Mouse (Mus musculus) heart, adult 18-20 months (tissue): ENCODE data around the gene Arhgef12. TPM values are rescaled to one million over a fixed set of nuclear protein-coding genes. Genes with fewer than 3 reads are reported as not detected.
"Not testable (repeated sequence)": the region's sequence is repeated elsewhere in the genome, so short reads cannot be mapped to it uniquely, and the experiment has no call there.

Experiments used
- DNase-seq, 2 experiments: peaks; one replicate each; pipeline ENCODE4 v3.0.0; 2021 to 2022; ENCODE audit warnings: mixed read lengths in 1 of 2
- long read RNA-seq, 2 experiments: library from polyadenylated mRNA; stranded (forward); transcript quantifications; one replicate each; pipeline ENCODE4 v2.0.0; 2021
- total RNA-seq, 2 experiments: library from RNA; stranded (reverse); gene quantifications; 2 replicates each; pipeline ENCODE4 v1.2.3; 2021

Gene Arhgef12
- total RNA-seq: 100 to 1,000 TPM; 119 to 128 TPM
- long read RNA-seq, experiment 1, full-length matches to known transcripts: 4 of 40 reads
- long read RNA-seq, experiment 1, partial matches to known transcripts: 14 of 40 reads
- long read RNA-seq, experiment 1, other reads (novel, unspliced or antisense): 22 of 40 reads
- long read RNA-seq, experiment 2, partial matches to known transcripts: 10 of 27 reads
- long read RNA-seq, experiment 2, other reads (novel, unspliced or antisense): 17 of 27 reads

DNA sequence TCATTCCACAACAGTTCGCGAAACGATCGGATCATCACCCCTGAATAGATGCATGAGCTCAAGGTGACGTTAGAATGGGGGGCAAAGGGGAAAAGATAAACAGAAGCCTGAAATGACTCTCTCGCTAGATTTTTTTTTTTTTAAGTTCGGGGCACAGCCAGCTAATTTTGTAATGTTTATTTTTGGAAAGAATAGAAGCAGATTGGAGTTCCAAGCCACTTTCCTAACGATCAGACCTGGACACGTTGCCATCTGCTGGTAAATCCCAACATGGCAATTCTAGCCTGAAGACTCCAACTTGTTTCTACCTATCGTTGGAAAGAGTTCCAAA lies at the start of gene Arhgef12:
Gene Arhgef12, minus strand, starts transcription at position 53 of the 331 bp plus-strand sequence.
- DNase-seq: peak; percentile 87 to 88

DNA sequence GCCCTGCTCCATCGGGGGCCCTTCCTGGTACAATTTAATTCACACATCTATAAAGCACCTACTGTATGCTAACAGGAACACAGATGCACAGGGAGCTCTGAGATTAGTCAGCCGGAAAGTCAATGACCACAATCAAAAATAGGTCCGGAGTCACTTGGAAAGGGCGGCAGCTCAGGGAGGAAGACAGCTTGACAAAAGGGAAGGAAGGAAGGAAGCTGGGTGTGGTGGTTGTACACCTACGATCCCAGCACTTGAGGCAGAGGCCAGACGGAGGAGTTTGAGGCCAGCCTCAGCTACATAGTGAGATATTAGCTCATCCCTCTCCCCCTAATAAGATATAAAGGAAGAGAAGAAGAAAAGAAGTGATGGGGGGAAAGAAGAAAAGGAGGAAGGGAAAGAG lies 48.9 kb upstream of the Arhgef12 start:
- peak in 1 of 2 experiments; percentile 26 for DNase-seq

DNA sequence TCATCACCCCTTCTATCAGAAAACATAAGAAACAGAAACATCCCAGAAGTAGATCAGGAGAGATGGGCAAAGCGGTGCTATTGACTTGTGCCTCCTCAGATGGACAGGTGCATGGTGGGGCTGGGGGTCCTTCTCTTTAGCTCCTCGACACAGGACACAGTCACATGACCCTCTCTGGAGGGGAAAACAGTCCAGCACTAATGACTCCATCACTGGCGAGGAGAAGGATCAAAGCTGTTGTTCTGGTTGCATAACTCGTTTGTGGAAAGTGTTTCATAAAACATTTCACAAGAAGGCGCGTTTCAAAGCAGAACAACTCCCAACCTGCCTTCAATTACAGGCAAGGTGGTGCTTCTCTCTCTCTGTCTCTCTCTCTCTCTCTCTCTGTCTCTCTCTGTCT lies 44.7 kb upstream of the Arhgef12 start:
- DNase-seq: peak in 1 of 2 experiments; percentile 14

DNA sequence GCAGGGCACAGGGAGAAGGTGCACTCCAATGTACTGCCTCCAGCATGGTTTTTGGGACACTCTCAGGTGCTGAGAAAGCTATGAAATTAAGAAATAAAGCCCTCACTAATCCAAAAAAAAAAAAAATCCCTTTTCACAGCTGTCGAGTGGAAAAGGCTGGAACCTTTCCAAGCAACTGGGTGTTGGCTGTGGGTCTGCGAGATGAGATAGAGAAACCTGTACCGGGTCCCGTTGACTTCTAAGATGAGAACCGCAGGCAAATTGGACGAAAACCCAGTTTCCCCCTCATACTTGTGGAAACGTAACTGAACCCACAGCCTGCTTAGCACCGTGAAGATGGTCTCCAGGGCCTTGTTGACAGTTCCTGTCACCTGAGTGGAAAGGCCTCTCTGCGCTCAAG lies 43.9 kb upstream of the Arhgef12 start:
- peak; percentile 31 to 43 for DNase-seq

DNA sequence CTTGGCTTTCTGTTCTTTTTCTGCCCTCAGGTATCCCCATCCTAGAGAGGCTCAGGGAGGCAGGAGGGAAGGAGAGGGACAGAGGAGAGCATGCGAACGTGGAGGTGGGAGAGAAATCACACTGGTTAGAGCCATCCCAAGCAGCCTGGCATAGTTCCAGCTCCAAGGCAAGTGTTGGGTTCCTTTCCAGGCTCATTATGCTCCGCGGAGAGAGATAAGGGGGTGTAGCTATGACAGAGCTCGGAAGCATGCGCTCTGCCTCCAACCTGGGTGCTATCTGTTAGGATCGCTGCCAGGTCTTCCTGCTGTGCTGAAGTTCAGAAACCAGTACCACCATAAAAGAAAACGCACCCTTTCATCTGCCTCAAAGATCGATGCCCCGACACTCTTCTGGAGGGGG lies 43.0 kb upstream of the Arhgef12 start:
- peak; percentile 28 to 52 for DNase-seq

DNA sequence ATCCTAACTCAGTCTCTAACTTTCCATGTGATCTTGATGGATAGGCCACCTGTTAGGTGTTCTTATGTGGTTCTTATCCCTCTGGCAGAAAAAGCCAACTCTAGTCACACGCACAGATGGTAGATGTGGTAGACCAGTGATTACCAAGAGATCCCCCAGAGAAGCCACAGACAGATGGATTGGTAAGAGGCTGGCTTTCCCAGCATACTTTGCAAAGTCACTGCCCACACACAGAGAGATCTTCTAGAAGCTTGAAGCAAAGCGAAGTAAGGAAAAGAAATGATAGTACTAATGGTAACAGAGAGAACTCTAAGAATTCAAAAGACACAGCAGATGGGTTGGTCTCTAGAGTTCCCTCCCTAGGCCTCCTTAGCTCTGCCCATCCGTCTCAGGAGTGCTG lies 42.5 kb upstream of the Arhgef12 start:
- no peak for DNase-seq

DNA sequence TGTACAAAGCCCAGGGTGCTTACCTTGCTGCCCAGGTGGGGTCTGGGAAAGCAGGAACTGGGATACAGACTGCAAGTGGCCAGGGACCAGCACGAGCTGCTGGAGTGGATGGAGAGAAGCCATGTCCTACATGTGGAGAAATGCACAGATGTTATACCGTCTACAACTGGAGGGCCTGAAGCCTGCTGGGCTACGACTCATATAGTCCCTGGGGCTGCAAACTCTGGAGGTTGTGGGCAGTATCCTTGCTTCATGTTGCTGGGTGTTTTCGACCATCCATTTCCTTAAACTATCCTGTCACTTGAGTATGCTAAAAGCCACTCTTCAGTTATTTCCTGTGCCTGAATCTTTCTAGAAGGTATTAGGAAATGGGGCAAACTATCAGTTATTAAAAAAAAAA lies 38.2 kb upstream of the Arhgef12 start:
- no peak for DNase-seq

DNA sequence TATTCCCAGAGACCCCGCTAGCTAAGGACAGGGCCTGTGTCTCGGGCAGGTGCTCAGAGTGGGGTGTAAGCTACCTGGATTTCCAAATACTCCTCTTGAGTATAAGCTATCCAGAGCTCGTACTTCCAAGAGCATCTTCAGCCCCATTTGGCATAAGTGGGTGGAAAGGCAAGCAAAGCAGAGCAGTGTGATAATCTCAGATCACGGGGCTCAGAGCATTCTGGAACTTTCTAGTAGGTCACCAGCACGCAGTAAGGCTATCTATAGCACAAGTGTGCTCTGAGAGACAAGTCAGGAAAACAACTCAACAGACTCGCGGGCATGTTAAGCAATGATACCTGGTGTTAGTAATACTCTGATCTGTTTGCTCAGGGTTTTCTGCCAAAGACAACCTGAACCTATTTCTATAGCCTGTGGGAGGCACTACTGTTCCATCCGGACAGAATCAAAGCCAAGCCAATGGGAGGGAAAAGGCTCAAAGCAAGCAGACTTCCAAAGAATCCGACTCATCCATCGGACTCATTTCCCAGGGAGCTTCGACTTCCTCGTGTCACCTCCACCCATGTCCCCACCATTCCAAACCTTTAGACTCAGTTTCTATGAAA lies 37.3 kb upstream of the Arhgef12 start:
- DNase-seq: peak; percentile 16 to 27

DNA sequence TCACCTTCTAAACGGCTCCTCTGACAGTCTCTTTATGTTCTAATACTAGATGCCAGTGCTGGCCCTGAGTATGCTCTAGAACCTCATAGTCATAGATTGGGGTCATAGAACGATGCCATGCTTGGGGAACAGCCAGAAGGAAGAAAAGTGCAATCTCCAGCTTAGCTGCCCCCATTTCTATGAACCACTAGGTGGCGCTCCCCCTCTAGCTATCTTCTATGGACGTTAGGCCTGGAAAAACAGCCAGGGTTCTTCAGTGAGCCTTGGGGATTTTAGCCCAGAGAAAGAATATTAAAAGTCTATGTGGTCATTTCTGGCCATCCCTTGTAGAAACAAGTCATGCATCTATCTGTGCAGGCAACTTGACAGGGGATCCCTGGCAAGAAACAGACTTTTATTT lies 34.8 kb upstream of the Arhgef12 start:
- DNase-seq: peak; percentile 70 to 88

DNA sequence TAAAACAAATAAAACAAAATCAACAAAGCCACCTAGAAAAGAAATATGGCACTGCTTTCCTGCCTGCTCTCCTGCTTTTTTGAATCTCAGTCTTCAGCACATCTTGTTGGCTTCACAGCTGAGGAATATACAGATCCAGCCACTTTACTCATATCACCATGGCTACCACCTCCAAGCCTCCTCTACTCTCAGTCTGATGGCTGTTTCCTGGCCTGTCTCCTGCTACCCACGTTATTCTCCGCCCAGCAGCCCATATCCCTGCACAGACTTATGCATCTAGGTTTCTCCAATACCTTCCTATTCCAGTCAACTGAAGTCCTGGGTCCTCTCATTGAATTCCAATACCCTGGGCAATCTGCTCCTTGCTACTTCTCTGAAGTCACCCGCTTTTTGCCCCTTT lies 26.5 kb upstream of the Arhgef12 start:
- no peak for DNase-seq

DNA sequence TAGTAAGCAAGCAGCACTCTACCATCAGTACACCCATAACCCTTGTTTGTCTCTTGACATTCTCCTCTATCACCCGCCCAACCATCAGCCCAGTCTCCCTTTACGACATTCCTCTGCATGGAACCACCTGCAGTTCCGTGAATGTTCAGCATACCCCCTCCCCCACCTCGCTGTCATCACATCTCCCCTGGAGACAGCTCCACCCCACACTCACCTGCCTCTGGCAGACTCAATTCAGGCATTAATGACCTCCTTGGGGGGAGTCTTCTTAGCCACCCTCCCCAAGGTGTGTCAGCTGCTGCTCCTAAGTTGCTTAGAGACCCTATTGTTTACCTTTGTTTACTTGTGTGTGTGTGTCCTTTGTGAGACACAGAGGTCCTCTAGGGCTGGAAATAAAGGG lies 25.3 kb upstream of the Arhgef12 start:
- DNase-seq: no peak

DNA sequence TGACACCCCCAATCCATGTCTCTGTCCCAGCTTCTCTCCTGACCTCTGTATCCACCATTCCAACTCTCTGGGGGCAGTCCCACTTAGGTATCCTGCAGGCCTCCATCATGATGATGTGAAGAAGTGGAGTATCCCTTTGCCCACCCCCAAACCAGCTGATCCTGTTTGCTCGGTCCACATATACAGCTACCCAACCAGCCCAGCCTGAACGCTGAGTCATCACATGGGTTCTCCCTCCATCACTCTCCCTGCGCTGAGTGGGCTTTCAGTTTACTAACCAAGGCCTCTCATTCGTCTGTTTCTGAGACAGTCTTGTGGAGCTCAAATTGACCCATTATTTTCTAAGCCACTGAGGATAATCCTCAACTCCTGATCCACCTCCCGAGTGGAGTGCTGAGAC lies 24.9 kb upstream of the Arhgef12 start:
- no peak for DNase-seq

DNA sequence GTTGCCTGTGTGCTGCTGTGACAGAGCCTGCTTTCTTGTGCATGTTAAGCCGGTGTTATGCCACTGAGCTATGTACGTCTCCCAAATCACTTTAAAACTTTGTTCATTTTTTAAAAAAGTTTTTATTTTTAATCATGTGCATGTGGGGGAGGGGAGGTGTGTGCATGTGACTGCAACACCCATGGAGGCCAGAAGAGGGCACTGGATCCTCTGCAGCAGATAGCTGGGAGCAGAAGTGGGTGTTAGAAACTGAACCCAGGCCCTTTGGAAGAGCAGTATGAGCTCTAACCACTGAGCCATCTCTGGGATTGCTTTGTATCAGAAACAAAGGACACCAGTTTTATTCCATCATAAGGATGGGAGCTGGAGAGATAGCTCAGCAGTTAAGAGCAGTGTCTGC lies 23.6 kb upstream of the Arhgef12 start:
- no peak for DNase-seq

DNA sequence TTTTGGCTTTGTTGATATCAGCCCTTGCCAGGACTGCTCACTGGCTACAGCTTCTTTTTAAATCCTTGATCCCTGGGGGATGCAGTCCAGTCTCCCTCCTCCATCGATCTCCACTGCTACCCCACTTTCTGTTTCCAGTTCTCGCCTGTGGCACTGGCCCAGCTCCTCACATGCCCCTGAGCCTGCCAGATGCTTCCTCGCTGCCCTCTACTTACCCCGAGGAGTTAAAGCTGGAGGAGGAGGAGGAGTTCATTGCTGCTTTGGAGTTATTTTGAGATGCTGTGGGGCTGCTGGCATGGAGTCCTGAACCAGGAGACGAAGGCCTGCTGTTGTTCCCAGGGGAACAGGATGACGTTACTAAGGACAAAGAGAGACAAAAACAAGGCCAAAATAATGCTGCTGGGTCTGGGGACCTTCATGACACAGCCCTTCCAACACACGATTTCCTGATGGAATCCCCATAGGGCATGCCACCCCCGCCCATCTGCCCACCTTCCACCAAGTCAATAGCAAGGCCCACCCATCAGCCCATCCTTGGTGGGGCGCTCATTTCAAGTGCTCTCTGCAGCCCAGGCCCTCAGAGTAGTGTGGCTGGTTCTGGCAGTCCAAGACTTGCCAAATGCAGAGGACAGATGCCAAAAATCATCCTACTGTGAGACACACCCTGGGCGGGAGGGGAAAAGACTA lies 20.2 kb upstream of the Arhgef12 start:
- DNase-seq: peak; percentile 85 to 89

DNA sequence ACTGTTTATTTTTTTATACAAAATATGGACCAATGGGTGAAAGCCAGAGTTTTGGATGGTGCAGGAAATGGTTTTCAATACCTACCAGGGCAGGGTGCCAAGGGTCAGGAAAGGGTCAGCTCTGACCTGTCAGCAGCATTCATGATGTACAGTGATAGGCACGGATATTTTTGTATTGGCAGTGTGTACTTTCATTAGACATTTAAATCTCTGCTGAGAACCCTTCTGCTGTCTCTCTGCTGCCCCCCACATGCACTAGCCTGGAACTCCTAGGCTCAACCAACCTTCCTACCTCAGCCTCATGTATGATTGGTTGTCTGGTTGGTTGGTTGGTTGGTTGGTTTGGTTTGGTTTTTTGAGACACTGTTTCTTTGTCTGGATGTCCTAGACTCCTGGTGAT lies 15.3 kb upstream of the Arhgef12 start:
- peak in 1 of 2 experiments; percentile 48 for DNase-seq

DNA sequence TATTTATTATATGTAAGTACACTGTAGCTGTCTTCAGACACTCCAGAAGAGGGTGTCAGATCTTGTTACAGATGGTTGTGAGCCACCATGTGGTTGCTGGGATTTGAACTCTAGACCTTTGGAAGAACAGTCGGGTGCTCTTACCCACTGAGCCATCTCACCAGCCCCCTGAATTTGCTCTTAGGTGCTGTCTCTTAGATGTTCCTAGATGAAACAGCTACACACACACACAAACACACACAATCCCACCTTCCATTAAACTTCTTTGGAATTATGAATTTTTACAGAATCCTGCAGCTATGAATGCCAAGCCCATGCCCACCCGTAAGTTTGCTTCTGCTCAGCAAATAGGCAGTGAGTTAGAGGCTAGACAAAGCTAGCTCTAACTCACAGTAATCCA lies 14.9 kb upstream of the Arhgef12 start:
- not testable (repeated sequence) for DNase-seq

DNA sequence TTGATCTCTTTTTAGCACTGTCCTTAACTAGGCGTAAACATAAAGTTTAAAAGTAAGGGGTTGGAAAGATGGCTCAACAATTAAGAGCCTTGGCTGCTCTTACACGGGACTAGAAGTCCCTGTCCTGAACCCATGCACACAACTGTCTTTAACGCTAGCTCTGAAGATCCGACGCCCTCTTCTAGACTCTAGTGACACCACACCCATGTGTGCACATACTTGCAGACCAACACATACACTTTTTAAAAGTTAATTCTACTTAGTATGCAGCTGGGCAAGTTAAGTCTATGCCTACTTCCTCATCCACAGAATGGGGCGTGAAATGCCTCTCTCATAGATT lies 9.9 kb upstream of the Arhgef12 start:
- DNase-seq: no peak

DNA sequence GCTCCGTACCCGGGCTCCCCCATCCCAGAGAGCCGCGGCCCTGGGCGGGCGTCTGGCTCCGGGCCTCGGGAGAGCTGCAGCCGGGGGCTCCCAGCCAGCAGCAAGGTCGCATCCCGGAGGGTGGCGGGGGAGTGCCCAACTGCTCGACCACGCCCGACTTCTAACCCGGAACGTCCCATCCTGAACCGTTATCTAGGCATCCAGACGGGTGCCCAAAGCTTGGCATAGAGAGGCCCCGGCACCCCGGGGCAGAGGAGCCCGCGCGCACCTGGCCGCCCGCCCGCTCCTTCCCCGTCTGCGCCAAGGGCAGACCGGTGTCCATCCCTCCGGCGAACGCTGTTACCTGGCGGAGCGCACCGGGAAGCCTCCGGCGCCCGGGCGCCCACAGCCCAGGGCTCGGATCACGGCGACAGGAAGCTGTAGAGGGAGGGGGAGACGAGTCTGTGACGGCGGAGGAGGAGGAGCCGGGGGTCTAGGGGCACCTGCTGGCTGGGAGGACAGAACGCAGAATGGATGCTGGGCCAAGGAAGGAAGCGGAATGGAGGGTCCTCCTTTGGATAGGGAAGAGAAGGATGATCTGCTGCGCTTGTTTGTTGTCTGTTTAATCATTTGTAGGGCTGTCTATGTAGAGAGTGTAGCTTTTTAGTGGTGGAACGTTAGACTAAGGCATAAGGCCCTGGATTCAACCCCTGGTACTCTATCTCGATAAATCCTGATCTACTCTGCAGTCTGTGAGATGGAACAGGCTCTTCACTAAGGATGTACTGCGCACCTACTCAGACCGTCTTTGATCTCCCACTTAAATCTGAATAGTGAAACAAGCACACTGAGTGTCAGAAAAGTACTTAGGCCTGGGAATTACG lies 9.3 kb upstream of the Arhgef12 start, which contains the start of gene Tmem136:
Gene Tmem136, minus strand, starts transcription at position 437 of the 863 bp plus-strand sequence.
- DNase-seq: peak; percentile 80

DNA sequence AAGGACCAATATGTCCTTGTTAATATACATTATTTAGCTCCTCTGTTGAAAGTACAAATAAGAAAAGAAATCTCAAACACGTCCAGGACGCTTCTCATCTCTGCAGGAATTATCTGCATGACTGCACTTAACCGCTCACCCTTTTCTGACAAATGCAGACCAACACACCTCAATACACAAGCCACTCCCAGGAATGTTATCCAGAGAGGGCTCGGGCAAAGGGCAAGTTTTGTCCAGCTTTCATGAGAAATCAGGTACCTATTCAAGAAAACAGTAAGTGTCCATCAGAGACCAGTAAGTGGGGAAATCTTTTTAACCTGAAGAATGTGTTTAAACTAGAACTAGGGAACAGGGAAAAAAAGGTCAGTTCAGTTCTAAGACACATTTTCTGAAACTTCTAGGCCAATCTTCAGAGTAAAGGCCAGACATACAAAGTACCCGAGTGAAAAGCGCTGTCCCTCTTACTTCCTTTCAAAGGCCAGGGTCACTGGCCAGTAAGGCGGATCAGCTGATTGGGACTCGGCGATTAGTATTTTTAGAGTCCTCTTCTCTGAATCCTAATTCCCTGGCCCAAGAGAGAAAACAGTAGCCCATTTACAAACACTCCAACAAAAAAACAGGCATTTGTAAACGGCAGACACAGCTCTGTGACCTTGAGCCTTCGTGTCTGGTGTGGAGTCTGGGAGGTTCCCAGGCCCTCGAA lies 8.5 kb upstream of the Arhgef12 start:
- DNase-seq: no peak

DNA sequence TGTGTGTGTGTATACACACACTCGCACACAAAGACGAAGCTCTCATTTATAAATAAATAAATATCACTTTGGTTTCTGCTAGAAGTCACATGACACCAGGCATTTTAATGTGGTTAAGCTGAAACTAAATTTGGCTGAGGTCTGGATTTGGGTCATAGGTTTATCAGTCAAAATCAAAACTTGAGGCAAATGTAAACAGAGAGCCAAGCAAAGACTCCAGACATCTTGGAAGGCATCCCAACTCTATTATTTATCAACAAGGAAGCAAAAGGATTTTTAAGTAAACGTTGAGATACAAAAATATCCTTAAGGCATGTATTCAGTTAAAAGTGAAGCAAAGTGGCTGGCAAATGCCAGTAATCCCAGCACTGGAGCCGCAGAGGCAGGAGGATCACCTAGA lies 7.8 kb upstream of the Arhgef12 start:
- no peak for DNase-seq

DNA sequence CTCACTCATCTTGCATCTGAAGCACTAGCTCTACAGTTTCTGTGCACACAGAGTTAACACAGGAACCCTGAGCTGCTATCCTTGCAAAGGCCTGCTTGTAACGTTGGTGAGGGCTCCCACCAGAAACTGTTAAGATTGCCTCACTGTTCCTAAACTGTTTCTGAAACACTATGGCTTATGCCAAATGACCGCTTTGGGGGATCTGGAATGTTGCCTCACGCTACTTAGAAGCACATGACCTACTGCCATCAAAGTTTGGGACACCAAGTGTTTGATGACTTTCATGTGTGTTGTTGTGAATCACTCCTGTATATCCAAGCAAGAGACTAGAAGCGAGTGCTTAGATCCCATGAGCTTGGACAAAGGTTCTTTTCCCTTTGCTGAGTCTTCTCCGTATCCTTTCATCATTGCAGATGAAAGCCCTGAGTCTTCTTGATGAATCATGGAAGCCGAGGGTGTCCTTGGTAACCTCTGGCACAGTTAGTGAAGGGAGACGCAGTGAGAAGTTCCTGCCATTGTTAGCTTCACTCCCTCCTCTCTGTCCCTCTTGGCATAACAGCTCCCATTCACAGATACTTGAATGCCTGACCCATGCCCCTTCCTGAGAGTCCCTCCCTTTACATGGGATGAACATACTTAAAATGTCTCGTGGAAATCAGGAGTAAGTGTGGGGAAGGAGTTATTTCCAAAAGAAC lies 3.4 kb upstream of the Arhgef12 start:
- no peak for DNase-seq

DNA sequence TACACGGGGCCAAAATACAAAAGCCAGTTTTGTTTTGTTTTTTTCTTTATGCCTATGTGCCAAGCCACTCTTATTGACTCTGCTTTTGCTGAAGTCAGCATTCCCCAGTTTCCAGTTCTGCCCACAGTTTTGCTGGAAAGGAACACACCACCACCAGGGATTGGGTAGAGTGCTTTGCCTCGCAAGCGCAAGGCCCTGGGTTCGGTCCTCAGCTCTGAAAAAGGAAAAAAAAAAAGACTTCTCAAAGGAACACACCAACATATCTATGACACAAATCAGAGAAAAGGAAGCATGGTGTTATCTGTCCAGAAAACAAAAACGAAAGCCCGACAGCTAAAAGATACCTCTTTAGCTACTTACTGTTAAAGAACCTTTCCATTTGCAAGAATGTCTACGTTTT lies 2.1 kb upstream of the Arhgef12 start:
- no peak for DNase-seq
